Mouse (Mus musculus) cerebellum, postnatal 4 days (tissue): ENCODE data around the gene Dok4.
A peak's percentile ranks its signal among the peaks of the same experiment; 100 is the strongest.
"Not testable (repeated sequence)": the region's sequence is repeated elsewhere in the genome, so short reads cannot be mapped to it uniquely, and the experiment has no call there.

ENCODE experiments used
- DNase-seq, 2 experiments: peaks; one replicate each; pipeline ENCODE4 v3.0.0; 2022; ENCODE audit warnings: low spot score in 2 of 2, mixed read lengths in 1 of 2

Dok4 gene

GRCm38 (mm10) chr8:94880742-94881141 is 4.6 kb upstream of the Dok4 start:
- DNase-seq: no peak

GRCm38 (mm10) chr8:94876820-94877219 is 690 bp upstream of the Dok4 start:
- DNase-seq: no peak

DNA sequence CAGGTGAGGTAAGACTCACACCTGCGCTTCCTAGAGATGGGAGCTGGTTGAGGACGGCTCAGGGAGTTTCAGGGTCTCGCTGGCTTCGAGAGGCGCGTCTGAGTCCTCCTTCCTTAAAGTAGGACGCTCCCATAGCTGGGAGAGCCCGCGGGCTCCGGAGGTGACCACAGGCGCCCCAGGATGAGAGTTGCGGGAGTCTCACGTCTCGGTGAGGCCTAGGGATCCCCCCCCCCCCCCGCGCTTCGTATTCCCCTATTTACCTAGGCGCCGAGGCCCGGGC is 319 bp downstream of the Dok4 start:
- no peak for DNase-seq

GRCm38 (mm10) chr8:94875096-94875870 is 847 bp downstream of the Dok4 start:
- no peak for DNase-seq

DNA sequence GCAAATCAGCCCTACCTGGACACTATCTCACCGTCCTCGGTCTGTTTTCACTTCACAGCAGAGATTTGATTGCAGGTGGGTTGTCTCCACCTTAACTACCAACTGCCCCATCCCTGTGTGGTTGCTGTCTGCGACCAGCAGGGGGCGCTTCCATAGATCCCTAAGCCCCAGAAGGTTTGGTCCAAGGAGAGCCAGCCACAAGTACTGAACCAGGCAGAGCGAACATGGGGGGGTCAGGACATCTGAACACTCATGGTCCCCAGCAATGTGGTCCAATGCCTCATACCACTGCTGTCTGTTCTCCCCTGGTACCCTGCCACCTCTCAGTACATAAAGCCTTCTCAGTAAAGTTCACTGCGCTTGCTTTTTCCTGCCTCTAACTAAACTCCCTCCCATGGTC is 1.8 kb downstream of the Dok4 start:
- DNase-seq: peak in 1 of 2 experiments; percentile 62

- DNase-seq: no peak
Measured at GRCm38 (mm10) chr8:94872576-94872975, 3.6 kb downstream of the Dok4 start.

DNA sequence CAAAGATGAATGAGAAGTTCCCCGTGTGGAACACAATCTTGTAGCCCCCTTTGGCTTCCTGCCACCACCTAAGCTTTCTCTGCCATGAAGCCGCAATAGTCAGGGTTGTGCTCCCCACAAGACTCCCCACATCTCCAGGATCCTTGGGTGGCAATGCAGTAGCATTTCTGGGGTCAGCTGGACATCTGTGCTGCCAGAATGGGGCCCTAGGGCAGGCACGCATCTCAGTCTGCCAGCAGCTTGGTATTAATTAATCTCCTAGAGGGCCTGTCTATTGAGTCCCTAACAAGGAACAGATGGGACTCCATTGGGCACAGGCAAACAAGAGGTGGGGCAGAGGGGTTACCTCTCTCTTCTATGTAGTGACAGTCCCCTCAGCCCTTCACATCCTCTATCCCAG is 4.0 kb downstream of the Dok4 start:
- DNase-seq: no peak

DNA sequence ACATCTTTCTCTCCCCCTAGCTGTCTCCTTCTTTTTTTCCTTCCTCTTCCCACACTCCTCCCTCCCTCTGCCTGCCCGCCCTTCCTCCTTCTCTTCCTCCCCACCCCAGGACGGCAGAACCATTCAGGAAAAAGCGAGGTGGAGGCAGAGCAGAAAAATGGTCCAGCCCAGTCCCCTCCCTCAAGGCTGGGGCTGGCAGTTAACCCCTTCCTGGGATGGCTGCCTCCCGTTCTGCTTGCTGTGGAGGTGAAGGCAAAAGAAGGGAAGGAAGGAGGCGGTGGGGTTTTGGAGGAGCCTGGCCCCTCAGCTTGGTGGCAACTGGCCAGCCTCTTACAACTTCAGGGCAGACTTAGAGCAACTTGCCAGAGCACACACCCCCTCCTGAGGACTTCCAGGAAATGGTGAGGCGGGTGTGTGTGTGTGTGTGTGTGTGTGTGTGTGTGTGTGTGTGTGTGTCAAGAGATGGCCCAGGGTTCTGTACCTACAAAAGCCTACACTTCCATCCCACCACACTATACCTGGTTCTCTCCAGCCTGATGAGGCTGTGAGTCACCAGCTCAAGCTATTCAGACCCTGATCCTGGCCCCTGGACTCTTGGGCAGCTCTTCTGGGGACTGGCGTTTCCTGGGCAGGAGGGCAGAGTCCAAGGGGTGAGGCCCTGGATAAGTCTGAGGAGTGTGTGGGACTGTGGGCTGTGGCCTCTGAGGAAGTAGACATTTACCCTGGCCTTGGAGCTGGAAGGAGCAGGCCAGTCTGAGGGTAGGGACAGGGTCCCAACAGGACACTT is 4.8 kb downstream of the Dok4 start:
- DNase-seq: peak in 1 of 2 experiments; percentile 64

DNA sequence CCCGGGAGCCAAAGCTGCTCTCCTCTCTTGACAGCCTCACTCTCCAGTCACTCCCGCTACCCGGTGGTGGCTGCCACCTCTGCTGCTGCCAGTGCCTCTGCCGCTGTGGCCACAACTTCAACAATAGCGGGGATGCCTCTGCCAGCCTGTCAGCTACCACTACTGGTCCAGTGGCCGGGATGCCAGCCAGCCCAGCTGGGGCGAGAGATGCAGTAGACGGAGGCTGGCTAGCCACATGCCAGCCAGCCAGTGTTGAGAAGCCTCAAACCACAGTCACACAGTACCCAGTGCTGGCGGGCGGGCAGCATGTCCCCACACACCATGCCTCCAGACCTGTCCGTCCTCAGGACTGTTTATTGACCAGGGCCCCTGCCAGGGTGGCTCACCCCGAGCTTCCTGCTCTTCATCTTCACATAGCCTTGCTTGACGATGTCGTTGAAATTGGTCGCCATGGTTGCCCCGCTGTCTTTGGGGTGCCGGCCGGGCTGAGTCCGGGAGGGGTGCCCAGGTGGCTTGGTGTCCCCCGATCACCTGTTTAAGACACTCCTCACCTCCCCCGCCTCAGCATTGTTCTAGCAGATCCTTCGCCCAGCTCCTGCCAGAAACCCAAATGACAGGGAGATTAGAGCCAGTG is 5.5 kb downstream of the Dok4 start:
- DNase-seq: peak in 1 of 2 experiments; percentile 75

DNA sequence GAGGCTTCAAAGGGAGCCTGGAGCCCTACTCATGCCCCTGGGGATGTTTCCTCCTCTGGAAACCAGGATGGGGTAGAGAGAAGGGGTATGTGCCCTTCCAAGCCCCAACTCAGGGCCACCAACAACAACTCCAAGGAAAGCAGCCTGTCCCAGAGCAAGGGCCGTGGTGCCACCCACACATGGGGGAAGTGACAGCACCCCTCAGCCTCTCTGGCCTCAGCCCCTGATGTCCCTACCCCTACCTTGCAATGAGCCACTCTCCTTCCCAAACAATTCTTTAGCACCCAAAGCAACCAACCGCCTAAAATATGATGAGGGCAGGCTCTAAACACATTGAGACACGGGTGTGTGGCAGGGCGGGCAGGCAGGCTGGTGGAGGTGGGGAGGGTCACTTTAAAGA is 6.1 kb downstream of the Dok4 start:
- no peak for DNase-seq

- no peak for DNase-seq
Measured at GRCm38 (mm10) chr8:94869146-94869545, 7.0 kb downstream of the Dok4 start.

- no peak for DNase-seq
Measured at GRCm38 (mm10) chr8:94866921-94867320, 9.2 kb downstream of the Dok4 start.

DNA sequence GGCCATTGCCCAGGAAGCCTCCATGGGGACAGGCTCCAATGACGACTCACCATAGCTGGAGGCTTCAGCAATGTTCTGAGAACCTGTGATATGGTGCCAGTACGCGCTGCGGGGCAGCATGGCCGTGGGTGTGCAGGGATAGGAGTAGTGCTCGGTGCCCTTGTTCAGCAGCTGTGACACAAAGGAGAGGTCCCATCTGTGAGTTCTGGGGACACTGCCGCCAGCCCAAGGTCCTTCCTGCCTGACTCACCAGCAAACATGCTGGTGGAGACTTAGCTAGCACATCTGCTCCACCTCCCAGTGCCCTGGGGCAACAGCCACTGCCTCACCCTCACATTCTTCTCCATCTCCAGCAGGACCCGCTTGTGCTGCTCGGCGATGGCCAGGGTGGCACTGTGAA is 10.8 kb downstream of the Dok4 start:
- no peak for DNase-seq

DNA sequence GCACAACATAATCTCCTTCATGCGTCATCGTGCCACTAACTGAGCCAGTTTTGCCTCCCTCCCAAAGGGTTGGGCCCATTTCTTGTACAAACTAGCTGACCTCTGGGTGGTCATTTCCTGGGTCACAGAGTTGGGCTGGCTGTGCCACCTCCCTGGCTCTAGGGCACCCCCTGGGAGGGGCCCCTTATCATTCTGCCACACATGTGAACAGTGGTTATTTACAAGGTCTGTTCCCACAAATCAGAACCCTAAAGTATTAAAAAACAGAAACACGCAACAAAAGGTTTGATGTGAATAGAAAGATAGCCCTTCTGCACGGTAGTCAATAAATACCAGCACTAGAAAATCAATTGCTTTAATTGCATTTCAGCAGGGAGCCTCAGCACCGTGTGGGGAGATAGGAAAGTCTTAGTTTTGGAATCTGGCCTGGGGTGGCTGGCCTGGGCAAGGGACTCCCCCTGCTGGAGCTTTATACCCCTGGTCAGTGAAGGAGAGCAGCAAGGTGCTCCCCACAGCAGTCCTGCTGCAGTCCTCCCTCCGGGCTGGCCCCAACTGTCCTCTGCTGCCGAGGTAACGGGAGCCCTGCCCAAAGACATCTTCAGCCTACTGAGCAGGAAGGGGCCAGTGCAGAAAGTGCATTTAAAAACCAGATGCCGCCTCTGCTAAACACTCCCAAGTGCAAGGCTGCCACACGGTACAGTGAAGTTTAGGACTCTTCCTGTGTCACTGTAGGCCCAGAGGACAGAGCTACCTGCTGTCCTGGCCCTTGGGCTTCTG is 12.0 kb downstream of the Dok4 start:
- DNase-seq: no peak

DNA sequence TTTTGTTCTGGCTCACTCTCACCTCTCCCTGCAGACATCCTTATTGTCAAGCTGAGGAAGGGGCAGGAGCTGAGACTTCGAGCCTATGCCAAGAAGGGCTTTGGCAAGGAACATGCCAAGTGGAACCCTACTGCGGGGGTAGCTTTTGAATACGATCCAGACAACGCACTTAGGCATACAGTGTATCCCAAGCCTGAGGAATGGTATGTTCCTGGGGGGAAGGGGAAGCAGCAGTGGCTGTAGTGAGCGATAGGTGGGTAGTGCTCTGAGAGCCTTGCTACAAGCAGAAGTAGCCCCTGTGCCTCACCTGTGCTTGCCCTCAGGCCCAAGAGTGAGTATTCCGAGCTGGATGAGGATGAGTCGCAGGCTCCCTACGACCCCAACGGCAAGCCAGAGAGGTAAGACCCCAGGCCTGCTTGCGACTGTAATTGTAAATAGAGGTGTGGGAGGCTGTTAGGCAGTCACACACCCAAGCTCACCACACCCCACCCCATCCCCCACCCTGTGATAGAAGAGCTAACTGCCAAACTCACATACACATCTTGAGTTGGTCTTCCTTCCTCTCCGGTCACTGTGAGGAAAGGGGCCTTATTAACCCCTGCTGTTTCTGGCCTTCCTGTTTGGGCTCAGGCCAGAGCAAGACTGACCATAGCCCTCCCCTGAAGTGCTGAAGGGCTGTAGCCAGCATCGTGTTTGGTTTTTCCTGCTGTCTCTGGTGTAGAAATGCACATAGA is 13.5 kb downstream of the Dok4 start:
- no peak for DNase-seq

DNA sequence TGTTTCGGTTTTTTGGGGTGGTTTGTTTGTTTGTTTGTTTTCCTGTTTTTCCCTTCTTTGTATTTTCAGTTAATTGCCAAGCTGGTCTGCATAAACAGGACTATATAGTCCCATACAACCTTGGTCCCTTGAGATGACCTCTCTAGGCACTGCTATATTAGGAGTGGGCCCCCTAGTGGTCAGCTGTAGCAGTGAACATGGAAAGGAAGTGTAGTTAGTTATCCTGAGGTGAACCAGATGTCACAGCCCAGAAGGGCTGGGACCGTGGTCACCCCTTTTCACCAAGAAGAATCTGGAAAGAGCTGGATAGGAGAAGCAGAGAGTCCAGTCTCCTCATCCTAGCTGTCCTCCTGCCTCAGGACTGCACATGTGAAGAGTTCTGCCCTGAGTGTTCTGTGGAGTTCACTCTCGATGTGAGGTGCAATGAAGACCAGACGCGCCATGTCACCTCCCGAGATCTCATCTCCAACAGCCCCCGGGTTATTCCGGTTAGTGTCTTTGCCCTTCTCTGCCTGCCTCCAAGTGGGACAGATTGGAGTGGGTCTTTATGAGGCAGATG is 14.7 kb downstream of the Dok4 start:
- DNase-seq: peak; percentile 31 to 61

DNA sequence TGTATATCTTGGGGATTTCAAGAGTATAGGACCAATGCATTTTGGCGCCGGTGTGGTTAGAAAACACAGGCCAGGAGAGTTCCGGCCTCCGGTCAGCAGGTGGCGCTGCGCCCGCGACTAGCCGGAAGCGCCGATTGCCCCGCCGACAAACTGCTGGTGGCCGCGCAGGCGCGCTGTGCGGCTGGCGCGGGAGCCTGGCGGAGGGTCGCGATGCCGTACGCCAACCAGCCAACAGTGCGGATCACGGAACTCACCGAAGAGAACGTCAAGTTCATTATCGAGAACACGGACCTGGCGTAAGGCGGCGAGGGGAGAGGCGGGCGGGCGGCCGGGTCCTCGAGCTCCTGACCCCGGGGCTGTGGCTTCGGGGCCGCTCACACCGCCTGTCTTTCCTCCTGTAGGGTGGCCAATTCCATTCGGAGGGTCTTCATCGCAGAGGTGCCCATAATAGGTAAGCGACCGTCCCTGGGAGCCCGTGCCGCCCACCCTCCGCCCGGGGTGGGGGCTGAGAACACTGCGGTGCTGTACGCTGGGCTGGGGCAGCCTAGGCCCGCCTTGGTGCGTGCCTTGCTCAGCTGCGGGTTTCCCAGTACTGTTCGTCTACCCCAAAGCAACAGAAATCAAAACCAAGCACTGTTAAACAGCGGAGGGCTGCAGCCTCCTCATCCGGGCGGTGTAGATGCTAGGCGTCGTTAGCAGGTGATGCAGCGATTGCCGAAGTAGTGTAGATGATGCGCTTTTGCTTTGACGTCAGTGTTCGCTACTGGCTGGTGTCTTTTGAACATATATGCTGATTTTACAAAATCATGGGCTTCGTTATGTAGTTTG is 18.6 kb downstream of the Dok4 start, which contains the start of gene Polr2c:
Gene Polr2c, plus strand, starts transcription at position 105 of the 828 bp plus-strand sequence.
- peak; percentile 93 to 95 for DNase-seq

GRCm38 (mm10) chr8:94857011-94857345 is 19.2 kb downstream of the Dok4 start:
- no peak for DNase-seq

GRCm38 (mm10) chr8:94854761-94855160 is 21.4 kb downstream of the Dok4 start:
- not testable (repeated sequence) for DNase-seq

DNA sequence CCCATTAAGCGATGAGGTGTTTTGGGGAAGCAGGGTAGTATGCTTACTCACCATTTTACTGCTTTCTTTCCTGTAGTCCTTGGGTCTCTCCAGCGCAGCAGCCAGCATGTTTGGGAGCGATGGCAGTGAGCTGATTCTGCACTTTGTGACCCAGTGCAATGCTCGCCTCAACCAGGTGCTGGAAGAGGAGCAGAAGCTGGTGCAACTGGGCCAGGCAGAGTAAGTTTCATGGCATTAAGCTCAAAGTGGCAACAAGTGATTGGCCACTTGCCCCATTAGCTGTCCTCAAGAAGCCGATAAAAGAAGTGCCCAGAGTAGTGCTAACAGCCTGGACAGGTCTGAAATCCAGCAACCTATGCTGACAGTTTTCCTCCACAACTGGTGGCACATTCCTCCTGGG is 26.1 kb downstream of the Dok4 start:
- DNase-seq: no peak
